Mouse (Mus musculus): ENCODE data around the gene Efcab9. TPM values are rescaled to one million over a fixed set of nuclear protein-coding genes. Genes with fewer than 3 reads are reported as not detected.

The Efcab9 gene
- total and polyA plus RNA-seq, 3 experiments = 0.25 to 1.5 TPM; not detected in 1

- peaks cover 11 to 60% of the 10 kb centered on the region in 2 experiments for H3K4me1 ChIP-seq (ENCODE audit: control insufficient read depth in 1 of 2, insufficient read depth in 2 of 2)
- no peaks in the 10 kb centered on the region for H3K79me2 ChIP-seq (replicated peaks; ENCODE audit: control insufficient read depth, extremely low read depth, insufficient read depth, poor library complexity, severe bottlenecking)
- TF ChIP-seq MAX (IDR thresholded peaks at IDR 0.05; ENCODE audit: low read length) = peak; percentile 89
- peak; percentile 51; the same call in 1 of the 2 replicates for TF ChIP-seq MEF2A (IDR thresholded peaks at IDR 0.05; ENCODE audit: borderline replicate concordance, low read depth, low read length)
- TF ChIP-seq IRF4 (IDR thresholded peaks at IDR 0.05; ENCODE audit: low read depth, low read length) = peak; percentile 81
- peak; percentile 76; the same call in 1 of the 2 replicates for TF ChIP-seq SIN3A (IDR thresholded peaks at IDR 0.05; ENCODE audit: low read length)
- 0 out of 2 replicates have a peak, but pooled peaks have one; percentile 22 for TF ChIP-seq EP300 (IDR thresholded peaks at IDR 0.05; ENCODE audit: low read length)
- no peak for TF ChIP-seq JUND (conservative IDR thresholded peaks at IDR 0.05; ENCODE audit: low read depth, low read length)
- TF ChIP-seq E2F4 (IDR thresholded peaks at IDR 0.05; ENCODE audit: insufficient replicate concordance, low read depth, low read length) = no peak
- TF ChIP-seq ZMIZ1 (IDR thresholded peaks at IDR 0.05; ENCODE audit: low read depth, low read length) = no peak
- TF ChIP-seq CHD2 (IDR thresholded peaks at IDR 0.05; ENCODE audit: low read length) = peak; percentile 58; the same call in 1 of the 2 replicates
- TF ChIP-seq JUN (IDR thresholded peaks at IDR 0.05; ENCODE audit: insufficient read depth, low read depth, low read length) = no peak
- peak; percentile 52 for TF ChIP-seq USF1 (IDR thresholded peaks at IDR 0.05; ENCODE audit: low read depth, low read length)
- 0 out of 2 replicates have a peak, but pooled peaks have one; percentile 21 for TF ChIP-seq USF2 (conservative IDR thresholded peaks at IDR 0.05; ENCODE audit: low read depth, low read length)
- TF ChIP-seq UBTF (IDR thresholded peaks at IDR 0.05; ENCODE audit: low read depth, low read length) = no peak
- TF ChIP-seq MXI1 (IDR thresholded peaks at IDR 0.05; ENCODE audit: low read depth, low read length) = peak; percentile 96
- TF ChIP-seq ELF1 (IDR thresholded peaks at IDR 0.05; ENCODE audit: low read depth, low read length) = peak; percentile 42; the same call in 1 of the 2 replicates
- peak; percentile 68 for TF ChIP-seq POLR2A (IDR thresholded peaks at IDR 0.05; ENCODE audit: low read depth, low read length)
- 0 out of 2 replicates have a peak, but pooled peaks have one; percentile 66 for TF ChIP-seq TBP (conservative IDR thresholded peaks at IDR 0.05; ENCODE audit: low read depth, low read length)
- peak; percentile 73; the same call in 1 of the 2 replicates for TF ChIP-seq MAZ (IDR thresholded peaks at IDR 0.05; ENCODE audit: low read depth, low read length)
- TF ChIP-seq BHLHE40 (IDR thresholded peaks at IDR 0.05; ENCODE audit: low read depth, low read length) = peak; percentile 82
- TF ChIP-seq MYC (IDR thresholded peaks at IDR 0.05; ENCODE audit: low read depth, low read length) = peak; percentile 54; the same call in 1 of the 2 replicates
- TF ChIP-seq TCF12 (IDR thresholded peaks at IDR 0.05; ENCODE audit: low read depth, low read length) = 0 out of 2 replicates have a peak, but pooled peaks have one; percentile 26
- TF ChIP-seq RAD21 (IDR thresholded peaks at IDR 0.05; ENCODE audit: low read depth, low read length) = no peak; the same call in 1 of the 2 replicates
- no peaks in the 10 kb centered on the region for H3K27me3 ChIP-seq (replicated peaks)
- in situ Hi-C loops (cut with MboI; ENCODE audit: low pct_ligation_motif_present, low pct_unique_long_range_greater_than_20kb, low sequenced_read_pairs) (loop anchor here (10.0 kb wide), 1 partner anchor 171 kb away; no protein-coding TSS in a partner anchor), dilution Hi-C loops (cut with MboI; ENCODE audit: extremely low pct_ligation_motif_present, extremely low pct_unique_long_range_greater_than_20kb, low sequenced_read_pairs) (no loop called here)
- H3K9me3 ChIP-seq (replicated peaks; ENCODE audit: low read length) = no peaks in the 10 kb centered on the region
- H3K36me3 ChIP-seq (replicated peaks in 1 of 2; ENCODE audit: control insufficient read depth in 1 of 2, insufficient read depth in 1 of 2, low read length in 1 of 2) = peaks cover 0 to 16% of the 10 kb centered on the region in 2 experiments
- H3K9ac ChIP-seq (ENCODE audit: insufficient read depth, low read depth) = peak overlapping the region; percentile 79
- DNase-seq (ENCODE audit: extremely low read depth) = peak; percentile 94
- H3K4me3 ChIP-seq (replicated peaks in 1 of 3; ENCODE audit: low read depth in 2 of 3, low read length in 2 of 3, poor library complexity in 1 of 3) = peak overlapping the region; percentile 73 to 83 (median 80)
- peak overlapping the region; percentile 85 for H3K4me2 ChIP-seq (ENCODE audit: insufficient read depth, low read depth, poor library complexity, severe bottlenecking)
- H3K27ac ChIP-seq (ENCODE audit: insufficient read depth, low read depth) = peak overlapping the region; percentile 51
Observed at GRCm38 (mm10) chr11:32533482-32534261, 1.8 kb upstream of the Efcab9 start.
